8 mouse cellular contexts compared by ENCODE assay signal in genomic region chr19:16434879-16435278, GRCm38 (mm10). TPM values are rescaled to one million over a fixed set of nuclear protein-coding genes. Genes with fewer than 3 reads are reported as not detected.
DNase-seq lines count a peak whose midpoint lies in the region; ATAC-seq lines count a peak whose summit lies in the region.

No protein-coding gene starts in this region.

- peaks cover 55% of the 10 kb centered on the region for H3K27me3 ChIP-seq in embryonic facial prominence, embryonic 13.5 days
- peaks cover 35% of the 10 kb centered on the region for H3K27me3 ChIP-seq in hindbrain, embryonic 15.5 days
- peaks cover 16% of the 10 kb centered on the region for H3K27me3 ChIP-seq in liver, embryonic 16.5 days (ENCODE audit: control insufficient read depth, insufficient read depth, low read depth, low read length)
- peaks cover 54% of the 10 kb centered on the region for H3K27me3 ChIP-seq in neural tube, embryonic 13.5 days

- WGBS in embryonic facial prominence, embryonic 13.5 days, result 26% methylated on average over 9 of the region's 9 CpGs
- 22% methylated on average over 9 of the region's 9 CpGs for WGBS in hindbrain, embryonic 15.5 days
- WGBS in liver, embryonic 16.5 days (ENCODE audit: insufficient replicate concordance), result 16% methylated on average over 9 of the region's 9 CpGs
- WGBS in neural tube, embryonic 13.5 days, result 31% methylated on average over 9 of the region's 9 CpGs

- H3K4me1 ChIP-seq in embryonic facial prominence, embryonic 13.5 days, result peaks cover 29% of the 10 kb centered on the region
- peaks cover 20% of the 10 kb centered on the region for H3K4me1 ChIP-seq in hindbrain, embryonic 15.5 days (replicated peaks)
- peaks cover 18% of the 10 kb centered on the region for H3K4me1 ChIP-seq in liver, embryonic 16.5 days (ENCODE audit: control insufficient read depth, low read depth, low read length)
- H3K4me1 ChIP-seq in neural tube, embryonic 13.5 days (replicated peaks), result peaks cover 27% of the 10 kb centered on the region

- DNase-seq in adrenal gland, adult (ENCODE audit: inconsistent age in 2 of 2, low spot score in 1 of 2), result peak; percentile 37 to 83
- no peak for DNase-seq in adrenal gland, postnatal 14 days
- DNase-seq in frontal cortex, postnatal 10 days (ENCODE audit: low spot score in 2 of 2), result no peak
- no peak for DNase-seq in ovary, postnatal 10 days (ENCODE audit: low spot score)

- no peaks in the 10 kb centered on the region for H3K9me3 ChIP-seq in embryonic facial prominence, embryonic 13.5 days
- H3K9me3 ChIP-seq in hindbrain, embryonic 15.5 days, result no peaks in the 10 kb centered on the region
- no peaks in the 10 kb centered on the region for H3K9me3 ChIP-seq in liver, embryonic 16.5 days (replicated peaks; ENCODE audit: control insufficient read depth, low read length)
- H3K9me3 ChIP-seq in neural tube, embryonic 13.5 days, result no peaks in the 10 kb centered on the region

- H3K4me2 ChIP-seq in embryonic facial prominence, embryonic 13.5 days, result peak overlapping the region; percentile 80
- H3K4me2 ChIP-seq in hindbrain, embryonic 15.5 days, result peak overlapping the region; percentile 56
- peak overlapping the region; percentile 87 for H3K4me2 ChIP-seq in liver, embryonic 16.5 days (ENCODE audit: low read depth, low read length)
- peak overlapping the region; percentile 72 for H3K4me2 ChIP-seq in neural tube, embryonic 13.5 days

- no peak overlapping the region for H3K9ac ChIP-seq in embryonic facial prominence, embryonic 13.5 days
- H3K9ac ChIP-seq in hindbrain, embryonic 15.5 days, result no peak overlapping the region
- no peak overlapping the region; the same call in 1 of the 2 replicates for H3K9ac ChIP-seq in liver, embryonic 16.5 days (ENCODE audit: low read depth, low read length)
- no peak overlapping the region for H3K9ac ChIP-seq in neural tube, embryonic 13.5 days

- H3K27ac ChIP-seq in embryonic facial prominence, embryonic 13.5 days, result no peak overlapping the region
- no peak overlapping the region for H3K27ac ChIP-seq in hindbrain, embryonic 15.5 days (replicated peaks)
- H3K27ac ChIP-seq in liver, embryonic 16.5 days (ENCODE audit: low read length), result no peak overlapping the region
- no peak overlapping the region for H3K27ac ChIP-seq in neural tube, embryonic 13.5 days (replicated peaks)

- no peak for ATAC-seq in embryonic facial prominence, embryonic 13.5 days (ENCODE audit: insufficient number of reproducible peaks, insufficient read depth, low FRiP score, low TSS enrichment, low read depth)
- no peak for ATAC-seq in hindbrain, embryonic 15.5 days (ENCODE audit: low FRiP score, low read depth)
- ATAC-seq in liver, embryonic 16.5 days (ENCODE audit: low read depth), result no peak
- no peak for ATAC-seq in neural tube, embryonic 13.5 days (ENCODE audit: low read depth)

- H3K4me3 ChIP-seq in embryonic facial prominence, embryonic 13.5 days, result peak overlapping the region; percentile 46
- peak overlapping the region; percentile 31 for H3K4me3 ChIP-seq in hindbrain, embryonic 15.5 days
- H3K4me3 ChIP-seq in liver, embryonic 16.5 days (ENCODE audit: low read depth, low read length), result peak overlapping the region; percentile 60
- peak overlapping the region; percentile 40 for H3K4me3 ChIP-seq in neural tube, embryonic 13.5 days

- no peaks in the 10 kb centered on the region for H3K36me3 ChIP-seq in embryonic facial prominence, embryonic 13.5 days
- H3K36me3 ChIP-seq in hindbrain, embryonic 15.5 days, result no peaks in the 10 kb centered on the region
- H3K36me3 ChIP-seq in liver, embryonic 16.5 days (ENCODE audit: control insufficient read depth, insufficient read depth), result no peaks in the 10 kb centered on the region
- H3K36me3 ChIP-seq in neural tube, embryonic 13.5 days, result no peaks in the 10 kb centered on the region

RNA-seq across cellular contexts. Expression of gene Gna14, which starts 0.7 kb away (rescaled TPM):
- total RNA-seq in adrenal gland, postnatal 14 days (2021), result 49.5 and 50.5 TPM in 2 replicates
- 2.5 and 2.6 TPM in 2 replicates for polyA plus RNA-seq in embryonic facial prominence, embryonic 13.5 days (2015; fragmentation: Nextera tagmentation; extraction: Ambion mirVana)
- polyA plus RNA-seq in hindbrain, embryonic 15.5 days (2015; fragmentation: Nextera tagmentation; extraction: Ambion mirVana), result 0.60 and 0.77 TPM in 2 replicates
- 0.72 and 1.0 TPM in 2 replicates for polyA plus RNA-seq in liver, embryonic 16.5 days (2015; fragmentation: Nextera tagmentation; extraction: Ambion mirVana)
- 0.45 and 0.74 TPM in 2 replicates for polyA plus RNA-seq in neural tube, embryonic 13.5 days (2015; fragmentation: Nextera tagmentation; extraction: Ambion mirVana)

Comparison
In these comparisons a context has a peak if more than half of its experiments do, and no peak if none do; other contexts are left out.
1. DNase-seq: peak in adrenal gland, adult (2 of 2); none in adrenal gland, postnatal 14 days (single experiment), frontal cortex, postnatal 10 days (0 of 2) and ovary, postnatal 10 days (single experiment).
2. Peak in every context shown above with its lines, with median percentiles within 50 percentile points of each other: H3K4me2 ChIP-seq and H3K4me3 ChIP-seq.